Mouse (Mus musculus) ovary, adult 2 months (tissue): Measurements from ENCODE around the gene Cdt1. TPM values are rescaled to one million over a fixed set of nuclear protein-coding genes. Genes with fewer than 3 reads are reported as not detected.

Source experiments
- polyA plus RNA-seq: library from polyadenylated mRNA; depleted of rRNA; stranded (reverse); fragments of >200 nt; gene quantifications from 2 replicates; pipeline ENCODE4 v1.2.3, GENCODE M21; 2012; rRNA removed

The Cdt1 gene
- 45.8 and 56.9 TPM in 2 replicates for polyA plus RNA-seq

GRCm38 (mm10) chr8:122567361-122568108, at the start of gene Cdt1:
Gene Cdt1 (plus strand): TSS chr8:122568015.

GRCm38 (mm10) chr8:122551265-122552051, 16.4 kb upstream of the Cdt1 start, which contains the start of gene Piezo1:
Gene Piezo1 (minus strand): TSS chr8:122551329.

GRCm38 (mm10) chr8:122576648-122577022, 8.8 kb downstream of the Cdt1 start, which contains the start of gene Aprt:
Gene Aprt (minus strand): TSS chr8:122576909.

GRCm38 (mm10) chr8:122611295-122612133, 43.7 kb downstream of the Cdt1 start, which contains the start of the genes Galns and Trappc2l:
Gene Galns (minus strand): TSS chr8:122611463.
Gene Trappc2l (plus strand): TSS chr8:122611640.

GRCm38 (mm10) chr8:122622727-122623126, 54.9 kb downstream of the Cdt1 start, which contains the start of gene Pabpn1l:
Gene Pabpn1l (minus strand): TSS chr8:122622739.

Other genes starting within 250 kb of the Cdt1 start
- not detected in 2 replicates for gene Trhr2, start 207.3 kb upstream of the Cdt1 start, polyA plus RNA-seq
- 33.7 and 44.0 TPM in 2 replicates for gene Zc3h18, start 191.4 kb upstream of the Cdt1 start, polyA plus RNA-seq
- 1.2 and 1.3 TPM in 2 replicates for gene Il17c, start 146.0 kb upstream of the Cdt1 start, polyA plus RNA-seq
- 180 and 243 TPM in 2 replicates for gene Cyba, start 135.1 kb upstream of the Cdt1 start, polyA plus RNA-seq
- 43.0 and 48.2 TPM in 2 replicates for gene Mvd, start 124.6 kb upstream of the Cdt1 start, polyA plus RNA-seq
- 4.7 and 8.2 TPM in 2 replicates for gene Snai3, start 107.3 kb upstream of the Cdt1 start, polyA plus RNA-seq
- 129 and 146 TPM in 2 replicates for gene Rnf166, start 92.0 kb upstream of the Cdt1 start, polyA plus RNA-seq
- 68.6 and 81.8 TPM in 2 replicates for gene Ctu2, start 91.9 kb upstream of the Cdt1 start, polyA plus RNA-seq
- 187 and 204 TPM in 2 replicates for gene Piezo1, start 16.7 kb upstream of the Cdt1 start, polyA plus RNA-seq
- gene Aprt, start 8.9 kb downstream of the Cdt1 start, polyA plus RNA-seq: 194 and 225 TPM in 2 replicates
- gene Galns, start 43.4 kb downstream of the Cdt1 start, polyA plus RNA-seq: 15.6 and 16.8 TPM in 2 replicates
- 143 and 218 TPM in 2 replicates for gene Trappc2l, start 43.6 kb downstream of the Cdt1 start, polyA plus RNA-seq
- 3.2 and 5.0 TPM in 2 replicates for gene Pabpn1l, start 54.7 kb downstream of the Cdt1 start, polyA plus RNA-seq
- 15.7 and 17.2 TPM in 2 replicates for gene Cbfa2t3, start 131.1 kb downstream of the Cdt1 start, polyA plus RNA-seq
- gene Acsf3, start 207.5 kb downstream of the Cdt1 start, polyA plus RNA-seq: 20.9 and 25.6 TPM in 2 replicates